Mouse (Mus musculus) left cerebral cortex, adult 18-20 months (tissue): ENCODE measurements around the gene Itpkb. TPM values are rescaled to one million over a fixed set of nuclear protein-coding genes. Genes with fewer than 3 reads are reported as not detected.

Source experiments
- DNase-seq, 2 experiments: peaks; one replicate each; pipeline ENCODE4 v3.0.0; 2021 to 2022; ENCODE audit warnings: low spot score in 2 of 2, mixed read lengths in 1 of 2
- total RNA-seq, 2 experiments: library from RNA; stranded (reverse); gene quantifications; 2 replicates each; pipeline ENCODE4 v1.2.3; 2021

The Itpkb gene
- total RNA-seq, 2 experiments from 2014 or later: 18.3 to 20.2 TPM

- DNase-seq: peak in 1 of 2 experiments; percentile 17
Measured at GRCm38 (mm10) chr1:180313517-180314440, 16.5 kb upstream of the Itpkb start.

- DNase-seq: no peak
Measured at GRCm38 (mm10) chr1:180314641-180315040, 15.6 kb upstream of the Itpkb start.

GRCm38 (mm10) chr1:180315127-180315526 is 15.2 kb upstream of the Itpkb start:
- no peak for DNase-seq

- no peak for DNase-seq
Measured at GRCm38 (mm10) chr1:180317450-180317849, 12.8 kb upstream of the Itpkb start.

GRCm38 (mm10) chr1:180318407-180318806 is 11.9 kb upstream of the Itpkb start:
- no peak for DNase-seq

GRCm38 (mm10) chr1:180319895-180320294 is 10.4 kb upstream of the Itpkb start:
- no peak for DNase-seq

- DNase-seq: no peak
Measured at GRCm38 (mm10) chr1:180322896-180323295, 7.4 kb upstream of the Itpkb start.

GRCm38 (mm10) chr1:180323491-180323890 is 6.8 kb upstream of the Itpkb start:
- no peak for DNase-seq

- DNase-seq: no peak
Measured at GRCm38 (mm10) chr1:180324271-180324670, 6.0 kb upstream of the Itpkb start.

GRCm38 (mm10) chr1:180328794-180329665 is 1.3 kb upstream of the Itpkb start:
- DNase-seq: no peak

GRCm38 (mm10) chr1:180329706-180330105 is 579 bp upstream of the Itpkb start:
- DNase-seq: no peak

GRCm38 (mm10) chr1:180330707-180331545 is 641 bp downstream of the Itpkb start:
- peak in 1 of 2 experiments; percentile 23 for DNase-seq

- no peak for DNase-seq
Measured at GRCm38 (mm10) chr1:180331546-180332075, 1.3 kb downstream of the Itpkb start.

- DNase-seq: peak; percentile 62 to 75
Measured at GRCm38 (mm10) chr1:180332076-180332927, 2.0 kb downstream of the Itpkb start.

GRCm38 (mm10) chr1:180332928-180333440 is 2.7 kb downstream of the Itpkb start:
- DNase-seq: no peak

GRCm38 (mm10) chr1:180333588-180333987 is 3.3 kb downstream of the Itpkb start:
- no peak for DNase-seq

- no peak for DNase-seq
Measured at GRCm38 (mm10) chr1:180334541-180334940, 4.3 kb downstream of the Itpkb start.

- DNase-seq: no peak
Measured at GRCm38 (mm10) chr1:180335513-180336375, 5.5 kb downstream of the Itpkb start.
